12 mouse cellular contexts compared by ENCODE assay signal in the genomic region with DNA sequence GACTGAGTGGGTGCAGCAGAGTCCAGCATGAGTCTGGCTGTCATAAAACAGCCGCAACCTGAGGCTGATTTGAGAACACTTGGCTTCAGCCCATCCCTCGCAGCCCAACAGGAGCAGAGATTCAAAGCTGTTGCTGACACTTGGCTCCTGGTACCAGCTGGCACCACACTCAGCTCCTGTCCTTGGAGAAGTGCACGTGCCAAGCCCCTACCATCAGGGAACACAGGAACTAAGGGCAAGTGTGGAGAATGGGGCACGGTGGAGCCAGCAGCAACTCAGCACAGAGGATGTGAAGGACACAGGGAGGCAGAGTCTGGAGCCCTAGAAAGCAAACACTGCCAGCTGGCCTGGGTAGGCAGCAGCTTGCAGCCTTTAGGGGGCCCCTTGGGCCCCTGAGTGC. TPM values are rescaled to one million over a fixed set of nuclear protein-coding genes. Genes with fewer than 3 reads are reported as not detected.
A peak's percentile ranks its signal among the peaks of the same experiment; 100 is the strongest.
DNase-seq lines count a peak whose midpoint lies in the region; ATAC-seq lines count a peak whose summit lies in the region.
"Had no signal": no experiment of that assay in that cellular context is flagged by ENCODE, and none has a peak within 500 bp of the region (broad histone marks: within the 10 kb centered on the region; RNA-seq: fewer than 3 reads in every experiment).

No protein-coding gene starts in this region.

- DNase-seq in heart, adult 11 months = peak; percentile 96
- DNase-seq in Muller cell, postnatal 12 days (ENCODE audit: inconsistent ontology term) = peak; percentile 18
- DNase-seq in cerebellum, adult 11-12 months = peak; percentile 84
- DNase-seq in heart, embryonic 10.5 days (ENCODE audit: low spot score) = no peak
- no peak for DNase-seq in thymus, postnatal 10 days (ENCODE audit: low spot score in 2 of 2)
- no peak for DNase-seq in left cerebral cortex, adult 9 months (ENCODE audit: low spot score in 2 of 2)
- DNase-seq in thymus, postnatal 14 days = no peak
- DNase-seq: kidney, adult 11 months had no signal

- H3K9me3 ChIP-seq in heart, embryonic 11.5 days (replicated peaks; ENCODE audit: control insufficient read depth, low read length) = no peaks in the 10 kb centered on the region
- H3K9me3 ChIP-seq in heart, embryonic 10.5 days = no peaks in the 10 kb centered on the region

- 27% methylated on average over 4 of the region's 4 CpGs for WGBS in heart, embryonic 11.5 days (ENCODE audit: insufficient replicate concordance)
- 32% methylated on average over 4 of the region's 4 CpGs for WGBS in heart, embryonic 10.5 days

- H3K27me3 ChIP-seq in heart, embryonic 11.5 days (ENCODE audit: control insufficient read depth, insufficient read depth, low read length) = peaks cover 2% of the 10 kb centered on the region; the same call in 1 of the 2 replicates
- no peaks in the 10 kb centered on the region for H3K27me3 ChIP-seq in heart, embryonic 10.5 days (ENCODE audit: insufficient read depth, poor library complexity, severe bottlenecking)

- no peak for ATAC-seq in heart, embryonic 11.5 days (replicated peaks; ENCODE audit: insufficient number of reproducible peaks, low FRiP score, low TSS enrichment)

- H3K4me2 ChIP-seq in heart, embryonic 11.5 days = no peak overlapping the region

- no peaks in the 10 kb centered on the region for H3K36me3 ChIP-seq in heart, embryonic 11.5 days (ENCODE audit: control insufficient read depth, insufficient read depth, low read length)
- H3K36me3 ChIP-seq in heart, embryonic 10.5 days = no peaks in the 10 kb centered on the region

- no peak overlapping the region for H3K9ac ChIP-seq in heart, embryonic 11.5 days (ENCODE audit: low read depth, low read length)

- peaks cover 11% of the 10 kb centered on the region for H3K4me1 ChIP-seq in heart, embryonic 11.5 days (ENCODE audit: control insufficient read depth, insufficient read depth, low read length)
- H3K4me1 ChIP-seq in heart, embryonic 10.5 days = peaks cover 28% of the 10 kb centered on the region

- H3K27ac ChIP-seq in heart, embryonic 11.5 days (ENCODE audit: low read depth, low read length) = no peak overlapping the region
- H3K27ac ChIP-seq in heart, embryonic 10.5 days = peak overlapping the region; percentile 29; the same call in 1 of the 2 replicates

- no peak overlapping the region for H3K4me3 ChIP-seq in heart, embryonic 11.5 days (ENCODE audit: low read depth, low read length)
- H3K4me3 ChIP-seq in heart, embryonic 10.5 days = no peak overlapping the region
- H3K4me3 ChIP-seq: erythroblast, embryonic 14.5 days had no signal

RNA-seq across cellular contexts. Expression of a gene that starts 19.9 kb away (rescaled TPM):
- not detected in 2 replicates for polyA plus RNA-seq in heart, embryonic 11.5 days (2014; fragmentation: Nextera tagmentation; extraction: Ambion mirVana)
- polyA plus RNA-seq in heart, embryonic 10.5 days (2016; fragmentation: Nextera tagmentation; extraction: Ambion mirVana) = not detected in 2 replicates
- polyA plus RNA-seq: erythroblast, embryonic 14.5 days; limb, embryonic 11.5 days; stomach, embryonic 16.5 days had no signal

RNA-seq across cellular contexts. Expression of a gene that starts 20.9 kb away (rescaled TPM):
- 8.4 and 9.2 TPM in 2 replicates for polyA plus RNA-seq in heart, embryonic 11.5 days (2014; fragmentation: Nextera tagmentation; extraction: Ambion mirVana)
- polyA plus RNA-seq in heart, embryonic 10.5 days (2016; fragmentation: Nextera tagmentation; extraction: Ambion mirVana) = 6.9 and 9.9 TPM in 2 replicates
- polyA plus RNA-seq: erythroblast, embryonic 14.5 days had no signal

RNA-seq across cellular contexts. Expression of a gene that starts 33.5 kb away (rescaled TPM):
- 591 and 599 TPM in 2 replicates for polyA plus RNA-seq in heart, embryonic 11.5 days (2014; fragmentation: Nextera tagmentation; extraction: Ambion mirVana)
- 484 and 569 TPM in 2 replicates for polyA plus RNA-seq in heart, embryonic 10.5 days (2016; fragmentation: Nextera tagmentation; extraction: Ambion mirVana)

RNA-seq across cellular contexts. Expression of a gene that starts 47.1 kb away (rescaled TPM):
- polyA plus RNA-seq in heart, embryonic 11.5 days (2014; fragmentation: Nextera tagmentation; extraction: Ambion mirVana) = 18.1 and 20.2 TPM in 2 replicates
- 24.6 and 28.9 TPM in 2 replicates for polyA plus RNA-seq in heart, embryonic 10.5 days (2016; fragmentation: Nextera tagmentation; extraction: Ambion mirVana)

RNA-seq across cellular contexts. Expression of a gene that starts 50.1 kb away (rescaled TPM):
- polyA plus RNA-seq in heart, embryonic 11.5 days (2014; fragmentation: Nextera tagmentation; extraction: Ambion mirVana) = 0.20 and 0.21 TPM in 2 replicates
- 0.12 and 0.18 TPM in 2 replicates for polyA plus RNA-seq in heart, embryonic 10.5 days (2016; fragmentation: Nextera tagmentation; extraction: Ambion mirVana)
- polyA plus RNA-seq: limb, embryonic 11.5 days; stomach, embryonic 16.5 days had no signal

Comparison
In these comparisons a context has a peak if more than half of its experiments do, and no peak if none do; other contexts are left out.
1. DNase-seq: peak in heart, adult 11 months (single experiment), Muller cell, postnatal 12 days (single experiment) and cerebellum, adult 11-12 months (single experiment); none in heart, embryonic 10.5 days (single experiment), thymus, postnatal 10 days (0 of 2), left cerebral cortex, adult 9 months (0 of 2) and thymus, postnatal 14 days (single experiment).